Mouse (Mus musculus): ENCODE measurements around the gene Sipa1l2. TPM values are rescaled to one million over a fixed set of nuclear protein-coding genes. Genes with fewer than 3 reads are reported as not detected.

Sipa1l2 gene
- polyA plus RNA-seq, 1 experiment from 2014 or later: 4.7 TPM

GRCm38 (mm10) chr8:125607714-125608223 is 38.2 kb upstream of the Sipa1l2 start:
- no peak overlapping the region for H3K4me3 ChIP-seq (ENCODE audit: low read depth, low read length)
- no peaks in the 10 kb centered on the region for H3K9me3 ChIP-seq (ENCODE audit: control insufficient read depth, low read length)
- H3K36me3 ChIP-seq (ENCODE audit: control insufficient read depth, insufficient read depth, low read length): no peaks in the 10 kb centered on the region
- no peak overlapping the region for H3K9ac ChIP-seq (ENCODE audit: low read depth, low read length)
- 80% methylated on average over 4 of the region's 4 CpGs for WGBS
- H3K27ac ChIP-seq (ENCODE audit: low read depth, low read length): no peak overlapping the region
- no peaks in the 10 kb centered on the region; the same call in 1 of the 2 replicates for H3K4me1 ChIP-seq (replicated peaks; ENCODE audit: control insufficient read depth, insufficient read depth, low read length)
- ATAC-seq (replicated peaks; ENCODE audit: low FRiP score) (no peak), DNase-seq (ENCODE audit: low spot score) (no peak)
- H3K27me3 ChIP-seq (replicated peaks; ENCODE audit: control insufficient read depth, insufficient read depth, low read length): no peaks in the 10 kb centered on the region
- no peak overlapping the region for H3K4me2 ChIP-seq

GRCm38 (mm10) chr8:125606937-125607336 is 37.3 kb upstream of the Sipa1l2 start:
- Histone ChIP-seq H3K27ac (ENCODE audit: low read depth, low read length) (no peak overlapping the region), H3K9me3 (ENCODE audit: control insufficient read depth, low read length) (no peaks in the 10 kb centered on the region), H3K36me3 (ENCODE audit: control insufficient read depth, insufficient read depth, low read length) (no peaks in the 10 kb centered on the region), H3K4me3 (ENCODE audit: low read depth, low read length) (no peak overlapping the region), H3K9ac (ENCODE audit: low read depth, low read length) (no peak overlapping the region), H3K4me2 (no peak overlapping the region), H3K4me1 (replicated peaks; ENCODE audit: control insufficient read depth, insufficient read depth, low read length) (no peaks in the 10 kb centered on the region; the same call in 1 of the 2 replicates), H3K27me3 (replicated peaks; ENCODE audit: control insufficient read depth, insufficient read depth, low read length) (no peaks in the 10 kb centered on the region)
- WGBS: 51% methylated on average over 3 of the region's 3 CpGs
- no peak for DNase-seq (ENCODE audit: low spot score)
- no peak for ATAC-seq (replicated peaks; ENCODE audit: low FRiP score)

GRCm38 (mm10) chr8:125604817-125605512 is 35.4 kb upstream of the Sipa1l2 start:
- DNase-seq (ENCODE audit: low spot score) (no peak), ATAC-seq (replicated peaks; ENCODE audit: low FRiP score) (no peak)
- Histone ChIP-seq H3K4me3 (ENCODE audit: low read depth, low read length) (no peak overlapping the region), H3K4me1 (replicated peaks; ENCODE audit: control insufficient read depth, insufficient read depth, low read length) (peaks cover 4% of the 10 kb centered on the region), H3K9me3 (ENCODE audit: control insufficient read depth, low read length) (no peaks in the 10 kb centered on the region), H3K9ac (ENCODE audit: low read depth, low read length) (no peak overlapping the region), H3K27me3 (replicated peaks; ENCODE audit: control insufficient read depth, insufficient read depth, low read length) (no peaks in the 10 kb centered on the region), H3K27ac (ENCODE audit: low read depth, low read length) (no peak overlapping the region), H3K4me2 (no peak overlapping the region), H3K36me3 (ENCODE audit: control insufficient read depth, insufficient read depth, low read length) (no peaks in the 10 kb centered on the region)
- WGBS: 80% methylated on average over 8 of the region's 8 CpGs

GRCm38 (mm10) chr8:125604213-125604816 is 34.7 kb upstream of the Sipa1l2 start:
- Histone ChIP-seq H3K9me3 (ENCODE audit: control insufficient read depth, low read length) (no peaks in the 10 kb centered on the region), H3K36me3 (ENCODE audit: control insufficient read depth, insufficient read depth, low read length) (no peaks in the 10 kb centered on the region), H3K27me3 (replicated peaks; ENCODE audit: control insufficient read depth, insufficient read depth, low read length) (no peaks in the 10 kb centered on the region), H3K27ac (ENCODE audit: low read depth, low read length) (no peak overlapping the region), H3K9ac (ENCODE audit: low read depth, low read length) (no peak overlapping the region), H3K4me1 (replicated peaks; ENCODE audit: control insufficient read depth, insufficient read depth, low read length) (peaks cover 4% of the 10 kb centered on the region), H3K4me2 (no peak overlapping the region), H3K4me3 (ENCODE audit: low read depth, low read length) (no peak overlapping the region)
- no peak for ATAC-seq (replicated peaks; ENCODE audit: low FRiP score)
- 84% methylated on average over 18 of the region's 18 CpGs for WGBS
- no peak for DNase-seq (ENCODE audit: low spot score)

- Histone ChIP-seq H3K4me3 (ENCODE audit: low read depth, low read length) (no peak overlapping the region), H3K4me2 (no peak overlapping the region), H3K27me3 (replicated peaks; ENCODE audit: control insufficient read depth, insufficient read depth, low read length) (no peaks in the 10 kb centered on the region), H3K4me1 (replicated peaks; ENCODE audit: control insufficient read depth, insufficient read depth, low read length) (peaks cover 4% of the 10 kb centered on the region), H3K36me3 (ENCODE audit: control insufficient read depth, insufficient read depth, low read length) (no peaks in the 10 kb centered on the region), H3K27ac (ENCODE audit: low read depth, low read length) (no peak overlapping the region), H3K9ac (ENCODE audit: low read depth, low read length) (no peak overlapping the region), H3K9me3 (ENCODE audit: control insufficient read depth, low read length) (no peaks in the 10 kb centered on the region)
- WGBS: 75% methylated on average over 8 of the region's 8 CpGs
- ATAC-seq (replicated peaks; ENCODE audit: low FRiP score): peak; percentile 79
- DNase-seq (ENCODE audit: low spot score): no peak
Measured at GRCm38 (mm10) chr8:125603312-125603840, 33.8 kb upstream of the Sipa1l2 start.

- H3K27ac ChIP-seq (ENCODE audit: low read depth, low read length): no peak overlapping the region
- no peak overlapping the region for H3K4me3 ChIP-seq (ENCODE audit: low read depth, low read length)
- DNase-seq (ENCODE audit: low spot score) (no peak), ATAC-seq (replicated peaks; ENCODE audit: low FRiP score) (no peak)
- peaks cover 4% of the 10 kb centered on the region for H3K4me1 ChIP-seq (replicated peaks; ENCODE audit: control insufficient read depth, insufficient read depth, low read length)
- H3K27me3 ChIP-seq (replicated peaks; ENCODE audit: control insufficient read depth, insufficient read depth, low read length): no peaks in the 10 kb centered on the region
- 47% methylated on average over 12 of the region's 12 CpGs for WGBS
- no peaks in the 10 kb centered on the region for H3K36me3 ChIP-seq (ENCODE audit: control insufficient read depth, insufficient read depth, low read length)
- H3K9me3 ChIP-seq (ENCODE audit: control insufficient read depth, low read length): no peaks in the 10 kb centered on the region
- no peak overlapping the region for H3K4me2 ChIP-seq
- no peak overlapping the region for H3K9ac ChIP-seq (ENCODE audit: low read depth, low read length)
Measured at GRCm38 (mm10) chr8:125600033-125600686, 30.6 kb upstream of the Sipa1l2 start.

GRCm38 (mm10) chr8:125595571-125596508 is 26.2 kb upstream of the Sipa1l2 start:
- H3K9me3 ChIP-seq (ENCODE audit: control insufficient read depth, low read length): no peaks in the 10 kb centered on the region
- no peak overlapping the region for H3K9ac ChIP-seq (ENCODE audit: low read depth, low read length)
- no peak overlapping the region for H3K4me3 ChIP-seq (ENCODE audit: low read depth, low read length)
- DNase-seq (ENCODE audit: low spot score) (no peak), ATAC-seq (replicated peaks; ENCODE audit: low FRiP score) (no peak)
- 49% methylated on average over 17 of the region's 17 CpGs for WGBS
- H3K4me2 ChIP-seq: no peak overlapping the region
- no peaks in the 10 kb centered on the region for H3K36me3 ChIP-seq (ENCODE audit: control insufficient read depth, insufficient read depth, low read length)
- H3K4me1 ChIP-seq (replicated peaks; ENCODE audit: control insufficient read depth, insufficient read depth, low read length): peaks cover 2% of the 10 kb centered on the region
- no peaks in the 10 kb centered on the region for H3K27me3 ChIP-seq (replicated peaks; ENCODE audit: control insufficient read depth, insufficient read depth, low read length)
- no peak overlapping the region for H3K27ac ChIP-seq (ENCODE audit: low read depth, low read length)

- Histone ChIP-seq H3K9ac (ENCODE audit: low read depth, low read length) (no peak overlapping the region), H3K4me1 (replicated peaks; ENCODE audit: control insufficient read depth, insufficient read depth, low read length) (no peaks in the 10 kb centered on the region), H3K4me2 (no peak overlapping the region), H3K27ac (ENCODE audit: low read depth, low read length) (no peak overlapping the region), H3K36me3 (ENCODE audit: control insufficient read depth, insufficient read depth, low read length) (no peaks in the 10 kb centered on the region), H3K4me3 (ENCODE audit: low read depth, low read length) (no peak overlapping the region), H3K9me3 (ENCODE audit: control insufficient read depth, low read length) (no peaks in the 10 kb centered on the region), H3K27me3 (replicated peaks; ENCODE audit: control insufficient read depth, insufficient read depth, low read length) (no peaks in the 10 kb centered on the region)
- ATAC-seq (replicated peaks; ENCODE audit: low FRiP score) (no peak), DNase-seq (ENCODE audit: low spot score) (no peak)
- 74% methylated on average over 3 of the region's 3 CpGs for WGBS
Measured at GRCm38 (mm10) chr8:125590363-125590762, 20.8 kb upstream of the Sipa1l2 start.

All from liver, embryonic 11.5 days (tissue).